Mouse (Mus musculus) v-Abl transformed pro-B cells (cell line): ENCODE data around the gene Wnt1.

Experiments
- in situ Hi-C, 2 experiments: fragments of 400-800 bp; cut with MboI; formaldehyde crosslinking; loops; one replicate each; pipeline ENCODE4 v1.15.1; 2025; ENCODE audit not compliant: unreplicated experiment in 2 of 2

Gene Wnt1

DNA sequence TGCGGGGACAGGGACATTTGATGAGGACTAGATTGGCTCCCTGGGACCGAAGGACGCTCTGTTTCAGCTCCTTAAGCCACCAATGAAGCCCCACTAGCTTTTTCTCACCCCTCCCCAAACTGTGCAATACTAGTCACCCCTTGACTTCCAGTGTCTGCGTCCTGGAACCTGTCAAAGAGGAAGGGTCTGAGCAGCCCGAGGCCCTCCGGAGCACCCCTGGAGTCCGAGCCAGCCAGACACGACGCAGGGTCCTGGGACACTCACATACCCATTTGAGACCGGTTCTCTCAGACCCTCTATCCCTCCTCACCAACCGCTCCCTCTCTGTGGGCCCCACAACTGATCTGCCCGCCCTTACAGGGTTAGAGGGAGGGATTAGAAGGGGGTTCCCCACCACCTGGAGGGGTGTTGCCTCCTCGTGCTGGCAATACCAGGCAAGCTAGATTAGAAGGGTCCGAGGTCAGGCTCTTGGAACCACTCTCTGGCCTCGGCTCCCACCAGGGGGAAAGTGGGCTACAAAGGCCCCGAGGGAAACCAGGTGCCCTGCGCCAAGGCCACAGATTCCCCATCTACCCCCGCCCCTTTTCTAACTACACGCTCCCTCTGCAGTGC, 12.5 kb upstream of the Wnt1 start:
- in situ Hi-C loops, result no loop called here

DNA sequence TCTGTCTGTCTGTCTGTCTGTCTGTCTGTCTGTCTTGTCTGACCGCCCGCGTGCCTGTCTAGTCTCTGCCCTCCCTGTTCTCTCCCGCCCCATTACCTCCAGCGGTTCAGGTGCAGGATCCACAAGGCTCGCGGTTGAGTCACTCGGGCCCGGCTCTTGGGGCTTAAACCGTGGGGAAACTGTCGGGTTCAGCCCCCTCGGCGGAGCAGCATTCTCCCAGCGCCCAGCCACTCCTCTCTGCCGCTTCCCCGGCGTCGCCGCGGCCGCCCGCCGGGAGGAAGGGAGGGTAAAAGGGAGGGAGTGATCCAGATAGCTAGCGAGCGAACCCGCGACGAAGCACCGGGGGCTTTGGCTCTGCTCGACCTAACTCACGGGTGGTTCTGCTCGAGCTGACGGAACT, 11.9 kb upstream of the Wnt1 start, which contains the start of gene Wnt10b:
TSS of gene Wnt10b (minus strand) at position 389 of the 400 bp plus-strand sequence.
- in situ Hi-C loops, result no loop called here

DNA sequence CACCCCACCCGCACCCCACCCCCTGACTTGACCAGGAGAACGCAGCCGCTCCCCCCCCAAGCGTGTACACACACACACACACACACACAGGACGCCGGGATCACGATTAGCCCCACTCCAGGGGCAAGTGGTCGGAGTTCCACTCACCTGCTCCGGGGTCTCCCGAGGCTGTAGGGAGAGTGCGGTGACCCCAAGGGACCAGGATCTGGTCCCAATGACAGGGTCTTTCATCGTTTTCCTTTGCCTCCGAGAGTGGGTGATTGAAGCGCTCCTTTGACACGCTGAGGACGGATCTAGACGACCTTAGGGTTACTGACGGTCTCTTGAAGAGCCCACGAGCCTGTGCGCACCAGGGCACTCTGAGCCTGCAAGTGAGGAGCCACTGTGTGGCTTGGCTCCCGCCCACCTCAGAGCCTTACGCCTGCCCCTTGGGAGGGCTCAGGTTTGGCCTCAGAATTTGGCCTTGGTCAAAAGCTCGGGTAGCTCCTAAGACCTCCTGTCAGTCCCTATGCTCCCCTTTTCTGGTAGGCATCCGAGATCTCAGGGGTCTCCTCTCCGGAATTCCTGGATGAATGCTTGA, 11.4 kb upstream of the Wnt1 start:
- in situ Hi-C loops, result no loop called here

DNA sequence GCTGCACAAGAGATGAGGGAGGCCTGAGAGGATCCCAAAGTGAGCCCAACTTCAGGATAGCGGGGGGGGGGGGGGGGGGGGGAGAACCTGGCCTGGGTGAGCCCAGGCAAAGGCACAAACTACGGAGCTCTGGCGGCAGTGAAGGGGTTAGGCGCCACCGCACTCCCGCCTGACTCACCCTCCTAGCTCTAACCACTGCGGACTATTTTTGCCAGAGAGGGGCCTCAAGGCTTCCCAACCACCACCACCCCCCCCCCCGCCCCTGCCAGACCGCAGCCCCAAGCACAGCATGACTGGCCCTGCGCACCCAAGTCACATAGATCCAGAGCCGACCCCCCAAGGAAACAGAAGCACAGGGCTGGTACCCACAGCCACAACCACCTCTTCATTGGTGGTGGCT, 10.9 kb upstream of the Wnt1 start:
- in situ Hi-C loops, result no loop called here

DNA sequence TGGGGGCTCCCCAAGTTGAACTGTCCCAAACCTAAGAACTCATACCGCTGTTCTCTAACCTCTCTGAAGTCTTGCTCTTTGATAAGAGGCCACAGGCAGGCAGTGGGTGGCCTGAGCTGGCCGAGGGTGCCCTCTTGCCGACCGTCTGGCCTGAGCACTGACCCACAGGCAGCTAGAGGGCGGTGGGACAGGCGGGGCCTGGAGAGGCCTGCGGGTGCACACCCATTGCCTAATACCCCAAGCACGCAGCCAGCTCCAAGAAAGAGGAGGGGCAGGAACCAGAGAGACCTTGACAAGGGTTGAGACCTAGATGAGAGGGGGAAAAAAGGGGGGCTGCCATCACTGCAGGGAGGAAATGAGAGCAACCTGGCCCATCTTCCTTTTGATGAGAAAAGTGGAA, 9.6 kb upstream of the Wnt1 start:
- in situ Hi-C loops, result no loop called here

DNA sequence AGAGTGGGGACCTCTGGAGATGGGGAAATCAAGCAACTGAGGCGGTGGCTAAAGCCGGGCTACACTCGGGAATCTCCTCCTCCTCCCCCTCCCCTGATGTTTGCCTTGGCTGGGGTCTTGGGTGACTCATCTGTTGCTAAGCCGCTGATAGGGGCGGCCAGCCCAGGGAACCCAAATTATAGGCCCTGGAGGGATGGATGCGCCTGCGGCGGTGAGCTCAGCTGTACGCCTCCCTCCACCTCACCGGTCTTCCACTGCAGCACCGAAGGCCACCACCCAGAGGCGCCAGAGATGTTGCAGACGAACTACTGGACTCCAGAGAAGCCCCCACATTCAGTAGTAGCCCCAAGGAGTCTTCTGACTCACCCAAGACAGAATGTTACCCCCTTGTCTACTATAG, 9.1 kb upstream of the Wnt1 start:
- in situ Hi-C loops, result no loop called here

DNA sequence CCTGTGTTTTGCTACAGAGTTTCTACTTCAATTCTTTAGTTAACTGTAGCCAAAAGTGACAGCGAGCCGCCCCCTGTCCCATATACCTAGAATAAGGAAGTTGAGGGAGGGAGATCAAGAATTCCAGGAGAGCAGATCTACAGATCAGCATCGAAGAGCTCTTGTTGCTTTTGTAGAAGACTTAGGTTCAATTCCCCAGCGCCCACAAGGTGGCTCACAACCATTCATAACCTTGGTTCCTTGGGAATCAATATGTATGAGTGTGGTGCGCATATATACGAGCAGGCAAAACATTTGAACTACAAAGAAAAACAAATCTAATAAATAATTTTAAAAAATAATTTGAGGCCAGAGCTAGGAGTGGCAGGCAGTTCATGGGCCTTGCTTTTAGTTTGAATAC, 8.5 kb upstream of the Wnt1 start:
- in situ Hi-C loops, result no loop called here

DNA sequence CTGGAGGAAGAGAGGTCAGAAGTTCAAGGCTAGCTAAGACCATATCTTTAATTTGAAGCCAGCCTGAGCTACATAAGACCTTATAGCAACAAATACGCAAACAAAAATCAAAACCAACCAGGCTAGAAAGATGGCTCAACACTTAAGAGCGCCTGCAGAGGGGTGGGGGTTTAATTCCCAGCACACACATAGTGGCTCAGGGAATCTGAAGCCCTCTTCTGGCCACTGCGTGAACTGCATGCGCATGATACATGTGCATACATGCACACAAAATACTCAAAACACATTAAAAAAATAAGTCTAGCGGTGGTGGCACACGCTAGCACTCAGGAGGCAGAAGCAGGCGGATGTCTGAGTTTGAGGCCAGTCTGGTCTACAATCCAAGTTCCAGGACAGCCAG, 3.9 kb upstream of the Wnt1 start:
- in situ Hi-C loops, result loop anchor here in 1 of 2 experiments (5.0 kb wide), 1 partner anchor 73 kb away; no protein-coding TSS in a partner anchor

DNA sequence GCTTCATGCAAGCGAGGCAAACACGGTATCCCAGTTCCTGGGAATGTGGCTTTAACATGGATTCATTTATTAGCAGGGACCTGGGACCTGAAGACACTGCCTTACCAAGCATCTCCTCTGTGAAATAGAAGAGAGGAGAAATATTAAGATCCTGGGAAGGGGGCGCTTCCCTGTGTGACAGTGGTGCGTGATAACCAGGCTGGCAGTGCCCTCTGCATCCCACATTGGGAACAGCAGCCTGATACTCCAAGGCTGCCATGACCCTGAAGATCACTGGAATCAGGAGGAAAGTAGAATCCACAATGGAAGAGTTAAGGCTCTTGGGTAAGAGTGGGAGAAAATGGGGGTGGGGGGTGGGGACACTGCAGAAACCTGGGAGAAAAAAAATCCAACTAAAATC, 1.7 kb upstream of the Wnt1 start:
- in situ Hi-C loops, result loop anchor here in 1 of 2 experiments (5.0 kb wide), 1 partner anchor 76 kb away; no protein-coding TSS in a partner anchor

DNA sequence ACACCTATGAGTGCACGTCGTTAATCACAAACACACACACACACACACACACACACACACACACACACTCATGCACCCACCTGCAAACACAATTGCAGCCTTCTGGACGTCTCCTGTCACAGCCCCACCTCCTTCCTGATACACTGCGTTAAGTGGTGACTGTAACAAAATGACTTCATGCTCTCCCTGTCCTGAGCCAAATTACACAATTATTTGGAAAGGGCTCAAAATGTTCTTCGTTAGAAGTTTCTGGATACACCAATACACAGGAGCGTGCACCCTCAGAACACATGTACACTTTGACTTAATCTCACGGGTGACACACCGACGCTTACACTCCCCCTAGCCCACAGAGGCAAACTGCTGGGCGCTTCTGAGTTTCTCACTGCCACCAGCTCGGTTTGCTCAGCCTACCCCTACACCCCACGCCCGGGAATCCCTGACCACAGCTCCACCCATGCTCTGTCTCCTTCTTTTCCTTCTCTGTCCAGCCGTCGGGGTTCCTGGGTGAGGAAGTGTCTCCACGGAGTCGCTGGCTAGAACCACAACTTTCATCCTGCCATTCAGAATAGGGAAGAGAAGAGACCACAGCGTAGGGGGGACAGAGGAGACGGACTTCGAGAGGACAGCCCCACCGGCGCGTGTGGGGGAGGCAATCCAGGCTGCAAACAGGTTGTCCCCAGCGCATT, 541 bp upstream of the Wnt1 start:
- in situ Hi-C loops, result loop anchor here in 1 of 2 experiments (5.0 kb wide), 1 partner anchor 77 kb away; no protein-coding TSS in a partner anchor

DNA sequence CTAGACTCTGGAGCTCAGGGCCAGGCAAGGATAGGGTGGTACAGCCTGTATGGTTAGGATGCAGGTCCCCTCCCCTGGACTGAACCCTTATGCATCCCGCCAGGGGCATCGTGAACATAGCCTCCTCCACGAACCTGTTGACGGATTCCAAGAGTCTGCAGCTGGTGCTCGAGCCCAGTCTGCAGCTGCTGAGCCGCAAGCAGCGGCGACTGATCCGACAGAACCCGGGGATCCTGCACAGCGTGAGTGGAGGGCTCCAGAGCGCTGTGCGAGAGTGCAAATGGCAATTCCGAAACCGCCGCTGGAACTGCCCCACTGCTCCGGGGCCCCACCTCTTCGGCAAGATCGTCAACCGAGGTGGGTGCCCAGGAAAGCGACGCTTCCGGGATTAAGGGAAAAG, 1.1 kb downstream of the Wnt1 start:
- in situ Hi-C loops, result no loop called here

DNA sequence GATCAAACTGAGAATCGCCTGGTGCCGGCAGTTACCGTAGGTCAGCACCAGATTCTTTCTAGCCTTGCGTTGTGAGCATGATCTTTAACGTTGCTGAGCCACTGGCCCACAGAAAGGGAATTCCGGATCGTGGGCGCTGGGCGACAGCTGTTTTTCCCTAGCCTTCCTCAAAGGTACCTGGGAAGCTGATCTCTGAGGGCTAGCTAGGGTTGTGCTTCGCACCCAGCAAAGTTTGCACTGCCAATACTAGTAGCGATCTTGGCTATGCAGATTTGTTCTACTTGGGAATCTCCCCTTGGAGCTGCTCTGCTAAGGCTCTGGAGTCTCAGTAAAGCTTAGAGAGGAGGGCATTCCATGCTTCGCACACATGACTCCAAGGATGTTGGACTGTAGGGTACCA, 1.6 kb downstream of the Wnt1 start:
- in situ Hi-C loops, result no loop called here

DNA sequence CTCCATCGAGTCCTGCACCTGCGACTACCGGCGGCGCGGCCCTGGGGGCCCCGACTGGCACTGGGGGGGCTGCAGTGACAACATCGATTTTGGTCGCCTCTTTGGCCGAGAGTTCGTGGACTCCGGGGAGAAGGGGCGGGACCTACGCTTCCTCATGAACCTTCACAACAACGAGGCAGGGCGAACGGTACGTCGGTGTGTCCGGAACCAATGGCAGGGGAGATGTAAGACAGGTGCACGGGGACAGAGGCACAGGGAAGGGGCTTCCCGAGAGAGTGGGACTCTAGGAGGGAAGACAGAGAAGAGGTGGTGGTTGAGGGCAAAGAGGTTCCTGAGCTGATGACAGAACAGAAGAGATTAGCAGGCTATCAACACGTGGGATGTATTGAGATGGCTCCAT, 2.1 kb downstream of the Wnt1 start:
- in situ Hi-C loops, result no loop called here

DNA sequence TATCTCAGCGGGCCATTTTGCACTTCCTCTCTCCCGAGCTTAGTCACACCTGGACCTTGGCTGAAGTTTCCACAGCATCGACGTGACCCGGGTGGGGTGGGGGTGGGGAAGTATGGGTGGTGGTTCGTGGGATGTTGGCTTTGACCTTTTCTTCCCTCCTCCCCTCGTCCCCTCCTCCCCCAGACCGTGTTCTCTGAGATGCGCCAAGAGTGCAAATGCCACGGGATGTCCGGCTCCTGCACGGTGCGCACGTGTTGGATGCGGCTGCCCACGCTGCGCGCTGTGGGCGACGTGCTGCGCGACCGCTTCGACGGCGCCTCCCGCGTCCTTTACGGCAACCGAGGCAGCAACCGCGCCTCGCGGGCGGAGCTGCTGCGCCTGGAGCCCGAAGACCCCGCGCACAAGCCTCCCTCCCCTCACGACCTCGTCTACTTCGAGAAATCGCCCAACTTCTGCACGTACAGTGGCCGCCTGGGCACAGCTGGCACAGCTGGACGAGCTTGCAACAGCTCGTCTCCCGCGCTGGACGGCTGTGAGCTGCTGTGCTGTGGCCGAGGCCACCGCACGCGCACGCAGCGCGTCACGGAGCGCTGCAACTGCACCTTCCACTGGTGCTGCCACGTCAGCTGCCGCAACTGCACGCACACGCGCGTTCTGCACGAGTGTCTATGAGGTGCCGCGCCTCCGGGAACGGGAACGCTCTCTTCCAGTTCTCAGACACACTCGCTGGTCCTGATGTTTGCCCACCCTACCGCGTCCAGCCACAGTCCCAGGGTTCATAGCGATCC, 2.8 kb downstream of the Wnt1 start:
- in situ Hi-C loops, result no loop called here

DNA sequence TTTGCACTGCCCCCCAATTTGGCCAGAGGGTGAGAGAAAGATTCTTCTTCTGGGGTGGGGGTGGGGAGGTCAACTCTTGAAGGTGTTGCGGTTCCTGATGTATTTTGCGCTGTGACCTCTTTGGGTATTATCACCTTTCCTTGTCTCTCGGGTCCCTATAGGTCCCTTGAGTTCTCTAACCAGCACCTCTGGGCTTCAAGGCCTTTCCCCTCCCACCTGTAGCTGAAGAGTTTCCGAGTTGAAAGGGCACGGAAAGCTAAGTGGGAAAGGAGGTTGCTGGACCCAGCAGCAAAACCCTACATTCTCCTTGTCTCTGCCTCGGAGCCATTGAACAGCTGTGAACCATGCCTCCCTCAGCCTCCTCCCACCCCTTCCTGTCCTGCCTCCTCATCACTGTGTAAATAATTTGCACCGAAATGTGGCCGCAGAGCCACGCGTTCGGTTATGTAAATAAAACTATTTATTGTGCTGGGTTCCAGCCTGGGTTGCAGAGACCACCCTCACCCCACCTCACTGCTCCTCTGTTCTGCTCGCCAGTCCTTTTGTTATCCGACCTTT, 3.6 kb downstream of the Wnt1 start:
- in situ Hi-C loops, result no loop called here

DNA sequence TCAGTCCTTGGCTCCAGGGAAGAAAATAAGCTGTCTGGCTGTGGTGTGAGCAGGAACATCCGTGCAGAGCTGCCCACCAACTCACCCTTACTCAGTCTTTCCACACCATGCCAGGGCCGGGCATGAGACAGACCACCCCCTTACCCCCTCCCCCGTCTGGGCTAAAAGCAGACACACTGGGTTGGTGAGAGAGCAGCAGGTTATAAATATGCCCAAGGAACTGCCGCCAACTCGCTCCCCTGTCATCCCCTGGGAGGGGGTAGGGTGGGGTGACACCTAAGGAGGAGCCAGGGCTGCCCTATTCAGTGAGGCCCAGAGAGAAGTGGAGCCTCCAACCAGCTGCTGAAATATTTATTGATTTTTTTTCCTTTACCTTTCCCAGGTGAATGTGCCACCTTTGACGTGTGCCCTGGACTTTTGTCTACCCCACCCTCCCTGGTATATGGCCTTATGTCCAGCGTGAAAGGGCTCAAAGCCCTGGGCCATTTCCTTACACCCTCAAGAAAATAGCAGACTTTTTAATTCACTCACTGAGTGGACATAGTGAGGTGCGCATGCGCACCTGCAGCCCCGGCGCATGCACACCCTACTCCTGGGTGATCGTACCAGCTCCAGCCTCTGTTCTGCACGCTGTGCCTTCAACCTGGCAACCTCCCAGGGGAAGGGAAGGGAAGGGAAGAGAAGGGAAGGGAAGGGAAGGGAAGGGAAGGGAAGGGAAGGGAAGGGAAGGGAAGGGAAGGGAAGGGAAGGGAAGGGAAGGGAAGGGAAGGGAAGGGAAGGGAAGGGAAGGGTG, 7.3 kb downstream of the Wnt1 start:
- in situ Hi-C loops, result no loop called here

DNA sequence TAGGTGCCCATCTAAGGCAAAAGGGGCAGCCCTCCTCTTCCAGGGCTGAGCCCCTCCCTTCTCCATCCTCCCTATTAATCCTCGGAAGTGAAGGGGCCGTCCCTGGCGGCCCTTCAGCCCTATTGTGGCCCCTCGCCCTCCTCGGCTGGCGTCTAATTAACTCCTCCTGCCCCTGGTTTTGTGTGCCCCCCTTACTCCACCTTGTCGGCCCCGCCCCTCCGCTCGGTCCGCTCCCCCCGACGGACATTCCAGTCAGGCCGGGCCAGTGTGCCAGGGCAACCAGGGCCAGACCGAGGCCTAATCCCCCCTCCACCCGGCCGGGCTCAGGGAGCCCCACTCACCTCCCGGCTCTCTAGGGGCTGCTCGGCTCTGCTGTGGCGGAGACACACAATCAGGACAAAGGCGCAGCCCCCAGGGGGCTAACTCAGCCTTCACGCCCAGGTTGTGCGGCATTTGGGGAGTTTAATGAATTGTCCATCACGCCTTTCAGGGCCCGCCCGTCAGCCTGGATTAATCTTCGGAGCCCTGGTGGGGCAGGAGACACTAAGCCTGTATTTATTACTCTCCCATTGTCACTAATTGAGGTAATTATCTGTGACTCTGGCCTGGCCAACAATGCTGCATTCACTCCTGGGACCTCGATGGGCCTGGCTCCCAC, 8.3 kb downstream of the Wnt1 start:
- in situ Hi-C loops, result no loop called here

DNA sequence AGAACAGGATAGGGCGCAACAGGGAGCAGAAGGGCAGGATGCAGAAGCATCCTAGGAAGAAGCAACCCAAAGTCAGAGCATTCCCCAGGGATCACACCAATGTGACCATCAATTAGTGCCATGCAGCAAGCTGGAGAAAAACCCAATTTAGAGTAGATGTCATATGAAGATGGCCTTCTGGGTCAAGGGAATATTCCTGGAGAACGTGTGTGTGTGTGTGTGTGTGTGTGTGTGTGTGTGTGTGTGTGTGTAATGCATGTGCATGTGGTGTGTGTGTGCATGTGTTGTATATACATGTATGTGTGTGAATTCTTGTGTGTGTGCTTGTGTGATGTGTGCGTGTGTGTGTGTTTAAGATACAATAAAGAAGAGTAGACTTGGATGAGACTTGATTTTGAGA, 9.2 kb downstream of the Wnt1 start:
- in situ Hi-C loops, result no loop called here

DNA sequence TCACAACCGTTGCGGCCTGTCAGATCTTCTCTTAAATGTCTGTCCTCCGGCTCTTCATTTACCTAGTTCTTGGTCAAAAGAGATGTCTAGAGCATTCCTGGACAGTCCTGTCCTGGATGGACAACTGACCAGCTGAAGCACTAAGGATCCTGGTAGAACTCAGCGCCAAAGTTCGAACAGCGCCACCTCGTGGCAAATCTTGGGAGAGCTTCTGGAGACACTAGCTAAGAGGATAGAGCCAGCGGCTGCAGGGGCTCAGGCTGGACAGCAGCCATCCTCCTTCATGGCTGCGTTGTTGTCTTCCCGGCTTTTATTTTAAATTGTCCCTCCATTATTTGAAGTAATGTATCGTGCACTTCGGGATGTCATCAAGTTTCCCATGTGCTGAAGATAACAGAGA, 9.7 kb downstream of the Wnt1 start:
- in situ Hi-C loops, result no loop called here
